Mouse (Mus musculus) retina, postnatal 1 day (tissue): ENCODE results near the gene 6820408C15Rik.
A peak's percentile ranks its signal among the peaks of the same experiment; 100 is the strongest.
"Not testable (repeated sequence)": the region's sequence is repeated elsewhere in the genome, so short reads cannot be mapped to it uniquely, and the experiment has no call there.

ENCODE experiments used
- DNase-seq: peaks from one replicate; pipeline ENCODE4 v3.0.0-alpha.2; 2012

Gene 6820408C15Rik

GRCm38 (mm10) chr2:152412526-152413157 lies 2.7 kb upstream of the 6820408C15Rik start:
- no peak for DNase-seq

- DNase-seq, result no peak
Measured at GRCm38 (mm10) chr2:152413158-152413764, 2.1 kb upstream of the 6820408C15Rik start.

GRCm38 (mm10) chr2:152413765-152414584 lies 1.4 kb upstream of the 6820408C15Rik start:
- peak; percentile 59 for DNase-seq

- DNase-seq, result peak; percentile 95
Measured at GRCm38 (mm10) chr2:152414591-152415165, 709 bp upstream of the 6820408C15Rik start, which contains the start of gene Zcchc3. TSS of gene Zcchc3 (minus strand) at chr2:152415027.

- no peak for DNase-seq
Measured at GRCm38 (mm10) chr2:152415786-152416185, 399 bp downstream of the 6820408C15Rik start.

- no peak for DNase-seq
Measured at GRCm38 (mm10) chr2:152427493-152427892, 12.1 kb downstream of the 6820408C15Rik start.

- not testable (repeated sequence) for DNase-seq
Measured at GRCm38 (mm10) chr2:152428481-152428880, 13.1 kb downstream of the 6820408C15Rik start.

- DNase-seq, result no peak
Measured at GRCm38 (mm10) chr2:152436405-152436901, 21.1 kb downstream of the 6820408C15Rik start.

GRCm38 (mm10) chr2:152436983-152437860 lies 21.8 kb downstream of the 6820408C15Rik start:
- DNase-seq, result peak; percentile 88

GRCm38 (mm10) chr2:152438963-152439362 lies 23.6 kb downstream of the 6820408C15Rik start:
- no peak for DNase-seq

GRCm38 (mm10) chr2:152439833-152440232 lies 24.4 kb downstream of the 6820408C15Rik start:
- DNase-seq, result no peak

GRCm38 (mm10) chr2:152442322-152442721 lies 26.9 kb downstream of the 6820408C15Rik start:
- no peak for DNase-seq

- DNase-seq, result no peak
Measured at GRCm38 (mm10) chr2:152443281-152443680, 27.9 kb downstream of the 6820408C15Rik start.

- DNase-seq, result no peak
Measured at GRCm38 (mm10) chr2:152446642-152447041, 31.3 kb downstream of the 6820408C15Rik start.

GRCm38 (mm10) chr2:152447461-152447860 lies 32.1 kb downstream of the 6820408C15Rik start:
- no peak for DNase-seq

- peak; percentile 81 for DNase-seq
Measured at GRCm38 (mm10) chr2:152450241-152450640, 34.9 kb downstream of the 6820408C15Rik start.

- no peak for DNase-seq
Measured at GRCm38 (mm10) chr2:152452101-152452781, 36.9 kb downstream of the 6820408C15Rik start.

- DNase-seq, result peak; percentile 30
Measured at GRCm38 (mm10) chr2:152459241-152459640, 43.9 kb downstream of the 6820408C15Rik start.

- no peak for DNase-seq
Measured at GRCm38 (mm10) chr2:152464570-152465150, 49.3 kb downstream of the 6820408C15Rik start, which contains the start of gene Defb23. TSS of gene Defb23 (minus strand) at chr2:152464620.

- DNase-seq, result peak; percentile 58
Measured at GRCm38 (mm10) chr2:152470973-152471372, 55.6 kb downstream of the 6820408C15Rik start.

- no peak for DNase-seq
Measured at GRCm38 (mm10) chr2:152472434-152472833, 57.0 kb downstream of the 6820408C15Rik start.
